Mouse (Mus musculus) liver (tissue): Measurements from ENCODE around the gene 9030612E09Rik.

ENCODE experiments used
- DNase-seq: peaks from one replicate; pipeline ENCODE4 v3.0.0-alpha.2; 2020; ENCODE audit warnings: mixed read lengths

Gene 9030612E09Rik

GRCm38 (mm10) chr10:43211866-43212265 is 37.4 kb downstream of the 9030612E09Rik start:
- peak; percentile 72 for DNase-seq

GRCm38 (mm10) chr10:43217361-43217900 is 42.9 kb downstream of the 9030612E09Rik start:
- DNase-seq: no peak

GRCm38 (mm10) chr10:43220479-43220878 is 46.0 kb downstream of the 9030612E09Rik start:
- DNase-seq: no peak

GRCm38 (mm10) chr10:43220910-43221625 is 46.6 kb downstream of the 9030612E09Rik start, which contains the start of gene Pdss2:
Gene Pdss2, plus strand, starts transcription at chr10:43221486.
- DNase-seq: peak; percentile 95

- DNase-seq: peak; percentile 46
These were observed 47.2 kb downstream of the 9030612E09Rik start for GRCm38 (mm10) chr10:43221659-43222058.

GRCm38 (mm10) chr10:43223391-43223790 is 48.9 kb downstream of the 9030612E09Rik start:
- DNase-seq: no peak
